Mouse (Mus musculus) spleen, postnatal 36 days (tissue): ENCODE measurements around the gene Dcun1d5.
"Not testable (repeated sequence)": the region's sequence is repeated elsewhere in the genome, so short reads cannot be mapped to it uniquely, and the experiment has no call there.

Experiments
- DNase-seq, 2 experiments: peaks; one replicate each; pipeline ENCODE4 v3.0.0; 2022; ENCODE audit warnings: low spot score in 2 of 2, mixed read lengths in 1 of 2

Dcun1d5 gene

DNA sequence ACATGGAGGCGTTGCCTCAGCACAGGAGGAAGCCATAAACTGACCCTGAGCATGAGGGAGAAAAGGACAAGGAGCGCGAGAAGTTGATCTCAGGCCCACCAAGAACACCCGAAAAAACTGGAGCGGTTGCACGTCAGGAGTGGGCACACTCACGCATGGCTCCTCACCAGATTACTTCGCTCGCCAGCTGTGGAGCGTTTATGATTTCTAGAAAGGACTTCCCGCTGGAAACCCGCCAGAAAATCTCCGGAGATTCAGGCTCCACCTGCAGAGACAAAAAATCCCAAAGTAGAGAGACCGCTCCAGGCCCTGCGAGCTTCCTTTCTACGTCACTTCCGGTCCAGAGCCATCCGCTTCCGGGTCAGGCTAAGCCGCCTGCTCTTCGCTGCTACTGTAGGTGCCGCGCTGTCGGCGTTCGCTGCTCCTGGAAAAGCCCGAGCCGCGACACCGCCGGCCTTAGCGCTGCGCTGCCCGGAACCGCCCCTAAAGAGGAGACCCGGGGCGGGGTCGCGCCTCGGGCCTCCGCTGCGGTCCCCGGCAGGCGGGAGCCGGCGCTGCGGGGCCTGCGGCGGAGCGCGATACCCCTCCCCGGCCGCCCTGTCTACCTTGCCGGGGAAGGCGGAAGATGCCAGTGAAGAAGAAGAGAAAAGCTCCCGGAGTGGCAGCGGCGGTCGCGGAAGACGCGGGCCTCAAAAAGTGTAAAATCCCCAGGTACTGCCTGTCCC lies at the start of gene Dcun1d5, which contains the start of gene Dync2h1:
Gene Dcun1d5, plus strand, starts transcription at position 349 of the 725 bp plus-strand sequence.
Gene Dync2h1, minus strand, starts transcription at position 275 of the 725 bp plus-strand sequence.
- DNase-seq: peak; percentile 89 to 90

DNA sequence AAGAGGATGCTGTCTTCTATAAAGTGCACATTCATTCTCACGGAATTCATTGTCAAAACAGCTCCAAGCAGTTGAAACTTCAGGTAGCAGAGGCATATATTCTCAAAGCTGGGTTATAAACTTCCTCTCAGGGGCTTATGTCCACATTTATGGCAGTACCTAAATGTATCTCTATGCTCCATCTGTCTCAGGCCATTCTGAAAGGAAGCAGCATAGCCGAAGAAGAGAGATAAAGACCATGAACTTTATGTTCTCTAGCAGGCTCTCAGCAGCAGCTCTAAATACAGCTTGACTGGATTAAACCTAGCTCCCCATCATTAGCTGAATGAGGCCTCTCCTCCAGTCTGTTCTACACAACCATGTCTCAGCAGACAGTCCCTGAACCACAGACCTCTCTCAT lies 29.9 kb upstream of the Dcun1d5 start:
- no peak for DNase-seq

DNA sequence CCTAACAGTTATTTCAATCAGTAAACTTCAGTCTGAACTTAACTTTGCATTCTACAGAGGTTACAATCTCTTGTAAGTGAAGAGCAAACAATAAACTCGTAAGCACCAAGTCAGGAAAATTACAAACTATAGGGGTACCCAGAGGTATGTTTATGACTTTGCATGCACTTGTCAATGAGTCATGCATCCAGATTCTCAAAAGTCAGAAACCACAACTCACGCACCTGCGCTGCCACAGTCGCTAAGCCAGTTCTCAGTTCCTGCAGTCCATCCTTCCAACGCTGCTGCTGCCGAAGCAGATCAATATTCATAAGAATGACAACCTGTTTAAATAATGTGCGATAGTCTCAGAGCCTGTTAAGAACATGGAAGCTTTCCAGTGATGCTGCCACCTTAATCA lies 25.7 kb upstream of the Dcun1d5 start:
- no peak for DNase-seq

DNA sequence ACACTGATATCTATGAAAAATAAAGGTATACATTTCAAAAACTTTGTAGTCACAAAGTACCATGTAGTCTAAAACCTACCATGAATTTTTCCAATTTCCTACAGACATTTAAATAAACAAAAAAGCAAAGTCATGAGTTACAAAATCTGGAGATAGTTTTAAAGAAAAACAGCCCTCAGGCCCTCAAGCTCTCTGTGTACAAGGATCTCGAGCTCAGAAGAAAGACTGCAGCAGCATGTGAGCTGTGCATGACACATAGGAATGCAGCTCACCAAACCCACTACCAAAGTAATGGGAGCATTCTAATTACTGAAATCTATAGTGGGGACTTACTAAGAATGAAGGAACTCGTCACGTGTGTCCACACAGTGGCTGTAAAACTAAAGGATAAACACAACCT lies 24.6 kb upstream of the Dcun1d5 start:
- no peak for DNase-seq

DNA sequence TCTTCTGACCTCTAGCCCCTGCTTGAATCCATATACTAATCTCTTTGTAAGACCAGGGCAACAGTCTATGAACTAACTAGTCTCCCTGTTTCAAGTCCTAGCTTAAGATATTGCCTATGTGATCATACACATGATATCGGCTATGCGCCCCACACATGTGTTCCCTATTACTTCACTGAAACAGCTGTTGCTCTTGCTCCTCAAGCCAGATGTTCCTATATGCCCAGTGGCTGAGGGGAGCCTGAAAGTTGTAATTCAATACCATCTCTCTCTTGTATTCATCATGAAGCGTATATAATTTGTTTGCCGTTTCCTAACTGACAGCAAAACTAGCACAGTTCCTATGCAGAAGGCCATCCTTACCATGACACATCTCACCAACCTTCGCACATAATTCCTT lies 23.6 kb upstream of the Dcun1d5 start:
- no peak for DNase-seq

DNA sequence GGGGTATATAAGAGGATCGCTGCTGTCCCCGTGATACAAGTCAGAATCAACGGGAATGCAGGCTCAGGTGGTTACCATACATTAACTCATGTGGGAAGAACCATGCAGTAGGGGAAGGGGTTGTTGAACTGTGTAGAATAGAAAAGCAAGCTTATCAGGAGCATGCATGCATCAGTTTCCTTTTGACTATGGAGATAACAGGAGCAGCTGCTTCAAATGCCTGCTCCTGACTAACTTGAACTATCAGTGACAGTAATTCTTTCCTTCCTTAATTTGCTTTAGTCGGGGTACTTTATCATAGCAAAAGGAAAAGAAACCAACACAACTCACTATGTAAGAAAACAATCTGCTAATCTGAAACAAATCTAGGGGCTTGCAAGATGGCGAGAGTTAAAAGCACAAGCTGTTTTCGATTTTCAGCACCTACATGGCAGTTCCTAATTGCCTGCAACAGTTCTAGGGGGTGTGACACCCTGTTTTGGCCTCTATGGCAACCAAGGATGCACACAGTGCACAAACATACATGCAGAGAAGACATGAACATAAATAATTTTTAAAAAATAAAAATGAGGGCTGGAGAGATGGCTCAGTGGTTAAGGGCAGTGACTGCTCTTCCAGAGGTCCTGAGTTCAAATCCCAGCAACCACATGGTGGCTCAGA lies 16.9 kb upstream of the Dcun1d5 start:
- DNase-seq: no peak

DNA sequence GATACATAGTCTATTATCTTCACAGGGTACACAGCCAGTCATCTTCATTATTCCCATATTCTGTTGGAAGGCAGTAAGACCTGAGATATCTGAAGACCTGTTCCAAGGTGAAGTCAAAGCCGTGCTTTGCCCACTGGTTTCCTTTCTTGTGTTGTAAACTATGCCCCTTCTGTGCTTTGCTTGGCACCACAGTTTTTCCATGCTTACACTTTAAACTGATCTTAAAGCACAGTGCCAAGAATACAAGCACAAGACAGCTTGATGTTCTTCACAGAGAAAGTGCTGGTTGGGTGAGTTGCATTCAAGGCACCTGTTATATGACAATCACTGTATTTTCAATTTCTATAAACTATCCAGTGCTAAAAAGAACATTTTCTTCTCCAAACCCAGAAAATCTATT lies 10.6 kb upstream of the Dcun1d5 start:
- no peak for DNase-seq

DNA sequence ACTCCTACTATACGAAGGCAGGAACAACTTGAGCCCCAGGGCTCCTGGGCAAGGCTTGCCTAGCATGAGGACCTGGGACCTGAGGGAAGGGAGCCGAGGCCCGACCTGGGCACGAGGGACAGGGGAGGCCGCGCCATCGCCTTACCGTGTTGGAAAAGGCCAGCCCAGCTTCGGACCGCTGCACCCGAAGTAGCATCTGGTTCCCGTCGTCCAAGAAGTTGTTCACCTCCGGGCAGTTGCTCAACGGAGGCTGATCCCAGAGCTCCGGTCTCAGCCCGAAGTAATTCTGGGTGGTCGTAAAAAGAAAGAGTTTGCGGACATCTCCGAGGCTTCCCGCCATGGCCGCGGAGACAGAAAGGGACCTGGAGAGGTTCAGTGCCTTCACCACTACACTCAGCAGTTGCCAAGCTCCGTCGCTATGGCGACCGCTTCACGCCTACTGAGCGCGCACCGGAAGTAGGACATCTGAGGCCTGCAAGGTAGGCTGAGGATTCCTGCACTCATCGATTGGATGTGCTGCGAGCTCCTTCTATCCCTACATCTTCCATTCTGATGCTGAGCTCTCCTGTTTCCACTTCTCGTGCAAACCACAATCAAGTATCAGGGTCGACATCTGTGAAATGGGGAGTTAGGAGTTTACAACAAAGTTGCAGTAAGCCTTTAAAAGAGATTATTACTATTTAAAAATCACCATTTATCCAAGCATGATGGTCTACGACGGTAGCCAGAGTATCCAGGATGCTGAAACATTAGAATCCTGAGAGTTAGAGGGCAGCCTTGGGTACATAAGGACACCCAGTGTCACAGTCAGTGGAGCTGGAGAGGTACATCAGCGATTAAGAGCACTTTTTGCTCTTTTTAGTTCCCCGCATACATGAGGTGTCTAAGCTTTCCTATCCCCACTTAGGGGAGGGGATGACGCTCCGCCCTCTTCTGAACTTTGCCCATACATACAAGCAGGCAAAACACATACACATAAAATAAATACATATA lies 7.4 kb upstream of the Dcun1d5 start:
- DNase-seq: peak; percentile 80 to 81

DNA sequence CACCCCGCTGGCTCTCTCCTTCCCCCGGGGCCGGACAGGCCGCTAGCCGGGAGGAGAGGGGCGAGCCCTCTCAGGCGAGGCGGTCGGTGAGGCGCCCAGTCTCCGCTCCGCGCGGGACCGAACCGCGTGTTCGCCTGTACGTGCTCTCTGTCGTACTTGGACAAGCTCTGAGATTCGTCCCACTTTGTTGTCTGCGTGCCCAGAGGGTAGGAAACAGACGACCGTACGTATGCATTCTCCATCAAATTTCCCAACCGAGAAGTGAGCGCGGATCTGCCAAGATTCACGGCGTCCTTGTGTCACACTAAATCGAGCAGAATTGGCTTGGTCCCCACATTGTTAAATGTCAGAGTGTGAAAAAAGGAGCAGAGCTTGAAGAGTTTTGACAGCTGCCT lies 574 bp downstream of the Dcun1d5 start:
- no peak for DNase-seq

DNA sequence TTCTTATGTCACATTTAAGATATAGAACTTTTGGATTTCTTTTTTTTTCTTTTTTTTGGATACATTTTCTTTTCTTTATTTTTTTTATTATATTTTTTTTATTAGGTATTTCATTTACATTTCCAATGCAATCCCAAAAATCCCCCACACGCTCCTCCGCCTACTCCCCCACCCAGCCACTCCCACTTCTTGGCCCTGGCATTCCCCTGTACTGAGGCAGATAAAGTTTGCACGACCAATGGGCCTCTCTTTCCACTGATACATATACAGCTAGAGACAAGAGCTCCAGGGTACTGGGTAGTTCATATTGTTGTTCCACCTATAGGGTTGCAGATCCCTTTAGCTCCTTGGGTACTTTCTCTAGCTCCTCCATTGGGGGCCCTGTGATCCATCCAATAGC lies 6.4 kb downstream of the Dcun1d5 start:
- not testable (repeated sequence) for DNase-seq

DNA sequence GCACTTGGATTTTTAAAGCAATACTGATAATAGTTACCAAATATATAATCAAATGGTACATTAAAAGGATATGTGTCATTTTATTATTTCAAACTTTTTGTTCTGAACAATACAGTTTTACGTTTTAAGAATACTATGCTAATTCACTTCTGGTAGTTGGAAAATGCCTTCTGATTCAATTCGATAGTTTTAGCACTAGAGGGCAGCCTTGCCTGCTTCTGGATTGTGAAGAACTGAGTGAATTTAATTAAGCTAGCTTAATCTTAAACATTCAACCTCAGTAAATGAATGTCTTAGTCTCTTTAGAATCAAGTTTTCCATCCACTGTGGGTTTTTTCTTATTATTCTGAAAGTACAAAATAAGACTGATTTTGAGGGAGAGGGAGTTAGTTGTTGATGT lies 31.9 kb downstream of the Dcun1d5 start:
- DNase-seq: peak in 1 of 2 experiments; percentile 18

DNA sequence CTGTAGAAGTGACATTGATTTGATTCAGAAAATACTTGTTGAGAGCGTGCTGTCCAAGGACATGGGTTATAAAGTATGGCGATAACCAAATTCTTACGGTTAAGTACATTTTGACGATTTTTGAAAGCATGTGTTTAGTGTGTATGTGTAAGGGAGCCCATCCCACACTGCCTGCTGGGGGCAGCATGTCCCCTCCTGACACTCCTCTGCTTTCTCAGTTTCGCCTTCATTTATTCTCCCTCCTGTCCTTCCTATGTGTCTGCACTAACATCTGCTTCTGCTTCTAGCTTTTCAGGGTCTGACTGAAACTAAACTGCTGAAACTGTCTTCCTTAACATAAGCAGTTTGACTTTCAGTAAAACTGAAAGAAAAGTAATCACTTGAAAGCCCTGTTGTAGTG lies 36.7 kb downstream of the Dcun1d5 start:
- peak; percentile 12 to 24 for DNase-seq

DNA sequence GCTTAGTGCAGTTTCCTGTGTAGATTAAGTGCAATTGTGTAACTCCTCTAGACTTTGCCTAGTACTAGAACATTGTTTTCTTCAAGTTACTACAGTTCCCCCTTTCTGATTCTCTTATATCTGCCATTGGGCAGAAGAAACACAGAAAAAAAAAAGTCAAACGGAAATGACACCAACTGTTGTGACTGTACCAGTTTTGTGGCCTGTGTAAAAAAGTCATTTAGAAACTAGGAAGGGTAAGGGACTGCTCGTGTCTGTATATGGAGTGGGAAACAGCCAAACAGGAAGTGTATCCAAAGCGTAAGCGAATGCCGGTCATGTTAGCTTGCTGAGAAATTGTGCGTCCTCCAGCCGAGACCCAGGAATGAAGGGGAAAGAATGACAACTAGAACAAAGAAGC lies 37.1 kb downstream of the Dcun1d5 start:
- peak; percentile 9 to 23 for DNase-seq

DNA sequence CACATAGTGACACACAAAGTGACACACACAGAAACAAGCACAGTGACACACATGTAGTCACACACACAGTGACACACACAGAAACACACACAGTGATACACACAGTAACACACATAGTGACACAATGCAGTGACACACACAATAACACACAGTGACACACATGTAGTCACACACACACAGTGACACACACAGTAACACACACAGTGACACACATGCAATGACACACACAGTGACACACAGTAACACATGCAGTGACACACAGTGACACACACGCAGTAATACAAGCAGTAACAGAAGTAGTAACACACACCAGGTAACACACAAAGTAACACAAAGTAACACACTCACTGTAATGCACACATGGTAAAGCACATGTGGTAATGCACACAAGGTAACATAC lies 54.3 kb downstream of the Dcun1d5 start:
- no peak for DNase-seq

DNA sequence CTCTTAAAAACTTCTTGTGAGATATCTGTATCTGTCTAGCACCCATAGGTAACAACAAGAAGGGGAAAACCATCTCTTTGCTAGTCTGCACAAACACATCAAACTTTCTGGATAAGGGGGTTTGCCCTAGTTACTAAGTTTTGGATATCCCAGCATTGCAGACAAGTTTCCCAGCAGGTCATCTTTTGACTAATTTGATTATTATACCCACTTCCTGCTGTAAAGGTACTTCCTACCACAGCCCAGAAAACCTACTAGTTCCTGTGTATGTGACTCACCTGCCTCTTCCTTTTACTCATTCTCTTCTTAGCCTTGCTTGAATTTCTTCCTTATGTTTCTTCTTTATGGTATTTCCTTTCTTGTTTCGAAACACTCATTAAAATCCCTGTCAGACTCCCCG lies 55.6 kb downstream of the Dcun1d5 start:
- DNase-seq: no peak

DNA sequence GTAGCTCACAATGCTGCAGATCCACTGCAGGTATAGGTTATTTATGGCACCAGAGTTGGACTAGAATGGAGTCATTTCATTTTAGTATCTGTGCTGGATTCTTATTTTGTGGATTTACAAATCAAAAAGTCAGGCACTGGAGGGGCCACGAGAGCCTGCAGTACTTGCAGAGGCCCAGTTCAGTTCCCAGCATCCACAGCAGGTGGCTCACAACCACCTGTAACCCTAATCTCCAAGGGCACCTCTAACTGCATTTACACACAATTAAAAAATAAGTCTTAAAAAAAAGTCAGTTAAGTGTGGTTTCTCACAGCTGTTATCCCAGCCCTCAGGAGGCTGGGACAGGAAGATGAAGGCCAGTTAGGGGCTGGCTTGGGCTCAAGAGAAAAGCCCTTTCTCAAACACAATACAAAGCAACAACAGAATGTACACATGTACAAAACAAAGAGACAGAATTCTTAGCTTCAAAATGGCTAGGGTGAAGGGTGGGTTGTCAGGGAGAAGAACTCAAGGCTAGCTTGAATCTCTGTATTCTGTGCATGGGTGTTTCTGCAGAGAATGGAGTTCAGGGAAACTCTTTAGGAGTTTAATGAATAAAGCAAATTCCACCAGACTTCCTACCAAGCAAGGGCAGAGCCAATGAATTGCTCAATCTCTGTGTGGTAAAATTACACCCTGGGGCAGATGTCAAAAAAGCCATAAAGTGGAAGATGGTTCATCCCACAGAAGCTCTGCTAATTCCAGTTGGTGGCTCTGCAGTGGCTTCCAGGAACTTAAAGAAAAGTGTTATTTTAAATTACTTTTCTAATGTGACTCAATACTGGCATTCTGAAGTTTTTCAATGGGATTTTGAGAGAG lies 68.7 kb downstream of the Dcun1d5 start:
- no peak for DNase-seq
